Mouse (Mus musculus) MEL (cell line): ENCODE measurements at regions not wholly inside any gene's neighbourhood (a gene's known extent, or its start where the extent isn't known, plus 50 kb on each side); places are given as distances from the start of the nearest gene placed in this dataset.

Experiments used
- CTCF ChIP-seq, 3 experiments: IDR thresholded peaks in 2 of 3; conservative IDR thresholded peaks in 1 of 3; 2 replicates each; pipeline ENCODE4 v1.5.1; 2011 to 2012; ENCODE audit warnings: low read length in 3 of 3, low read depth in 2 of 3, mild to moderate bottlenecking in 2 of 3, improper control_type of control experiment in 1 of 3, inconsistent platforms in 1 of 3, mixed read lengths in 1 of 3, moderate library complexity in 1 of 3; ENCODE audit not compliant: control insufficient read depth in 1 of 3, insufficient read depth in 1 of 3, poor library complexity in 1 of 3, severe bottlenecking in 1 of 3
- EP300 ChIP-seq, 2 experiments: IDR thresholded peaks; 2 replicates each; pipeline ENCODE4 v1.6.1; 2011; ENCODE audit warnings: improper control_type of control experiment in 2 of 2, low read length in 2 of 2, low read depth in 1 of 2, mild to moderate bottlenecking in 1 of 2
- GATA1 ChIP-seq: IDR thresholded peaks from 2 replicates; pipeline ENCODE4 v1.6.1; 2011; ENCODE audit warnings: low read depth, low read length, improper control_type of control experiment
- POLR2A ChIP-seq, 2 experiments: IDR thresholded peaks; 2 replicates each; pipeline ENCODE4 v1.6.1; 2011 to 2012; ENCODE audit warnings: low read length in 2 of 2, mild to moderate bottlenecking in 2 of 2, control low read depth in 1 of 2, improper control_type of control experiment in 1 of 2, low read depth in 1 of 2, moderate library complexity in 1 of 2; ENCODE audit not compliant: control insufficient read depth in 1 of 2, insufficient read depth in 1 of 2, poor library complexity in 1 of 2
- USF1 ChIP-seq: IDR thresholded peaks from 2 replicates; pipeline ENCODE4 v1.6.1; 2014; ENCODE audit warnings: low read depth, mild to moderate bottlenecking, inconsistent platforms, low read length, improper control_type of control experiment, moderate library complexity
- USF2 ChIP-seq, 2 experiments: IDR thresholded peaks; 2 replicates each; pipeline ENCODE4 v1.6.1; 2011 to 2012; ENCODE audit warnings: improper control_type of control experiment in 2 of 2, low read length in 2 of 2, borderline replicate concordance in 1 of 2, inconsistent platforms in 1 of 2, low read depth in 1 of 2, mild to moderate bottlenecking in 1 of 2; ENCODE audit not compliant: insufficient read depth in 1 of 2

GRCm38 (mm10) chr9:118318357-118319140, 159.5 kb upstream of the Eomes start:
- TF ChIP-seq EP300 (IDR thresholded peaks at IDR 0.05; ENCODE audit: low read depth in 1 of 2, low read length in 2 of 2) (no peak), GATA1 (no peak), USF2 (IDR thresholded peaks at IDR 0.05; ENCODE audit: borderline replicate concordance in 1 of 2, insufficient read depth in 1 of 2, low read depth in 1 of 2, low read length in 2 of 2) (no peak), CTCF (IDR thresholded peaks at IDR 0.05 in 2 of 3, conservative IDR thresholded peaks at IDR 0.05 in 1 of 3; ENCODE audit: control insufficient read depth in 1 of 3, insufficient read depth in 1 of 3, low read depth in 2 of 3, low read length in 3 of 3, poor library complexity in 1 of 3, severe bottlenecking in 1 of 3) (no peak), USF1 (no peak), POLR2A (IDR thresholded peaks at IDR 0.05; ENCODE audit: control insufficient read depth in 1 of 2, insufficient read depth in 1 of 2, low read depth in 1 of 2, low read length in 2 of 2, poor library complexity in 1 of 2) (no peak)
